Mouse (Mus musculus): Measurements from ENCODE around the gene Epas1. TPM values are rescaled to one million over a fixed set of nuclear protein-coding genes. Genes with fewer than 3 reads are reported as not detected.

The Epas1 gene
- polyA plus RNA-seq, 1 experiment from 2014 or later: 7.2 TPM

GRCm38 (mm10) chr17:86772929-86773588, 19.6 kb downstream of the Epas1 start:
- Histone ChIP-seq H3K27me3 (replicated peaks) (no peaks in the 10 kb centered on the region), H3K9me3 (replicated peaks) (no peaks in the 10 kb centered on the region), H3K9ac (no peak overlapping the region), H3K4me3 (no peak overlapping the region), H3K27ac (ENCODE audit: poor library complexity, severe bottlenecking) (no peak overlapping the region), H3K4me2 (no peak overlapping the region), H3K4me1 (replicated peaks) (peaks cover 34% of the 10 kb centered on the region), H3K36me3 (no peaks in the 10 kb centered on the region)
- 88% methylated on average over 15 of the region's 15 CpGs for WGBS
- no peak for ATAC-seq (ENCODE audit: insufficient number of reproducible peaks, low FRiP score)

- no peak overlapping the region for H3K27ac ChIP-seq (ENCODE audit: poor library complexity, severe bottlenecking)
- ATAC-seq (ENCODE audit: insufficient number of reproducible peaks, low FRiP score): no peak
- no peaks in the 10 kb centered on the region for H3K9me3 ChIP-seq (replicated peaks)
- H3K36me3 ChIP-seq: no peaks in the 10 kb centered on the region
- no peak overlapping the region for H3K4me3 ChIP-seq
- WGBS: 79% methylated on average over 12 of the region's 12 CpGs
- H3K27me3 ChIP-seq (replicated peaks): no peaks in the 10 kb centered on the region
- H3K4me2 ChIP-seq: no peak overlapping the region
- H3K4me1 ChIP-seq (replicated peaks): peaks cover 20% of the 10 kb centered on the region
- no peak overlapping the region for H3K9ac ChIP-seq
Measured at GRCm38 (mm10) chr17:86776538-86776937, 23.0 kb downstream of the Epas1 start.

- ATAC-seq (ENCODE audit: insufficient number of reproducible peaks, low FRiP score): no peak
- WGBS: 89% methylated on average over 6 of the region's 6 CpGs
Measured at GRCm38 (mm10) chr17:86778147-86778546, 24.6 kb downstream of the Epas1 start.

GRCm38 (mm10) chr17:86779191-86780130, 26.0 kb downstream of the Epas1 start:
- H3K27ac ChIP-seq (ENCODE audit: poor library complexity, severe bottlenecking): no peak overlapping the region
- no peak for ATAC-seq (ENCODE audit: insufficient number of reproducible peaks, low FRiP score)
- WGBS: 62% methylated on average over 15 of the region's 15 CpGs

More at GRCm38 (mm10) chr17:86778147-86778546, 24.6 kb downstream of the Epas1 start:
- Histone ChIP-seq H3K27ac (ENCODE audit: poor library complexity, severe bottlenecking) (no peak overlapping the region), H3K27me3 (replicated peaks) (no peaks in the 10 kb centered on the region), H3K9me3 (replicated peaks) (no peaks in the 10 kb centered on the region), H3K4me2 (no peak overlapping the region), H3K4me3 (no peak overlapping the region), H3K4me1 (replicated peaks) (peaks cover 28% of the 10 kb centered on the region), H3K9ac (no peak overlapping the region), H3K36me3 (no peaks in the 10 kb centered on the region)

GRCm38 (mm10) chr17:86780708-86781318, 27.3 kb downstream of the Epas1 start:
- Histone ChIP-seq H3K9ac (no peak overlapping the region), H3K27ac (ENCODE audit: poor library complexity, severe bottlenecking) (no peak overlapping the region), H3K4me1 (replicated peaks) (peaks cover 53% of the 10 kb centered on the region), H3K36me3 (no peaks in the 10 kb centered on the region), H3K4me2 (no peak overlapping the region), H3K27me3 (replicated peaks) (no peaks in the 10 kb centered on the region; the same call in 1 of the 2 replicates), H3K4me3 (no peak overlapping the region), H3K9me3 (replicated peaks) (no peaks in the 10 kb centered on the region)
- 66% methylated on average over 6 of the region's 6 CpGs for WGBS
- ATAC-seq (ENCODE audit: insufficient number of reproducible peaks, low FRiP score): no peak

More at GRCm38 (mm10) chr17:86779191-86780130, 26.0 kb downstream of the Epas1 start:
- Histone ChIP-seq H3K4me2 (no peak overlapping the region), H3K4me3 (no peak overlapping the region), H3K27me3 (replicated peaks) (no peaks in the 10 kb centered on the region), H3K36me3 (no peaks in the 10 kb centered on the region), H3K9me3 (replicated peaks) (no peaks in the 10 kb centered on the region), H3K9ac (no peak overlapping the region), H3K4me1 (replicated peaks) (peaks cover 40% of the 10 kb centered on the region)

- no peaks in the 10 kb centered on the region for H3K36me3 ChIP-seq
- ATAC-seq (ENCODE audit: insufficient number of reproducible peaks, low FRiP score): 0 out of 2 replicates have a peak, but pooled peaks have one; percentile 27
- H3K4me2 ChIP-seq: no peak overlapping the region
- no peaks in the 10 kb centered on the region; the same call in 1 of the 2 replicates for H3K27me3 ChIP-seq (replicated peaks)
- H3K4me3 ChIP-seq: no peak overlapping the region
- peak overlapping the region; percentile 74 for H3K27ac ChIP-seq (ENCODE audit: poor library complexity, severe bottlenecking)
- WGBS: 39% methylated on average over 12 of the region's 12 CpGs
- 0 out of 2 replicates have a peak overlapping the region, but pooled peaks have one; percentile 47 for H3K9ac ChIP-seq
- H3K9me3 ChIP-seq (replicated peaks): no peaks in the 10 kb centered on the region
- H3K4me1 ChIP-seq (replicated peaks): peaks cover 59% of the 10 kb centered on the region
Measured at GRCm38 (mm10) chr17:86781755-86782400, 28.4 kb downstream of the Epas1 start.

- no peak overlapping the region for H3K4me3 ChIP-seq
- no peaks in the 10 kb centered on the region for H3K9me3 ChIP-seq (replicated peaks)
- H3K36me3 ChIP-seq: no peaks in the 10 kb centered on the region
- WGBS: 63% methylated on average over 10 of the region's 10 CpGs
- H3K27ac ChIP-seq (ENCODE audit: poor library complexity, severe bottlenecking): no peak overlapping the region
- ATAC-seq (ENCODE audit: insufficient number of reproducible peaks, low FRiP score): no peak
- no peaks in the 10 kb centered on the region; the same call in 1 of the 2 replicates for H3K27me3 ChIP-seq (replicated peaks)
- H3K4me2 ChIP-seq: no peak overlapping the region
- peaks cover 68% of the 10 kb centered on the region for H3K4me1 ChIP-seq (replicated peaks)
- H3K9ac ChIP-seq: no peak overlapping the region
Measured at GRCm38 (mm10) chr17:86784405-86784977, 31.0 kb downstream of the Epas1 start.

- no peak overlapping the region for H3K4me3 ChIP-seq
- H3K4me1 ChIP-seq (replicated peaks): peaks cover 59% of the 10 kb centered on the region
- H3K36me3 ChIP-seq: no peaks in the 10 kb centered on the region
- H3K27ac ChIP-seq (ENCODE audit: poor library complexity, severe bottlenecking): no peak overlapping the region
- WGBS: 54% methylated on average over 7 of the region's 7 CpGs
- H3K9ac ChIP-seq: no peak overlapping the region
- no peaks in the 10 kb centered on the region for H3K9me3 ChIP-seq (replicated peaks)
- H3K27me3 ChIP-seq (replicated peaks): no peaks in the 10 kb centered on the region; the same call in 1 of the 2 replicates
- no peak overlapping the region for H3K4me2 ChIP-seq
- ATAC-seq (ENCODE audit: insufficient number of reproducible peaks, low FRiP score): no peak
Measured at GRCm38 (mm10) chr17:86785612-86786011, 32.1 kb downstream of the Epas1 start.

- WGBS: 66% methylated on average over 7 of the region's 7 CpGs
- ATAC-seq (ENCODE audit: insufficient number of reproducible peaks, low FRiP score): no peak
- H3K9ac ChIP-seq: no peak overlapping the region
- H3K36me3 ChIP-seq: no peaks in the 10 kb centered on the region
- no peak overlapping the region for H3K4me2 ChIP-seq
- H3K9me3 ChIP-seq (replicated peaks): no peaks in the 10 kb centered on the region
- no peak overlapping the region for H3K27ac ChIP-seq (ENCODE audit: poor library complexity, severe bottlenecking)
- H3K4me1 ChIP-seq (replicated peaks): peaks cover 56% of the 10 kb centered on the region
- H3K4me3 ChIP-seq: no peak overlapping the region
- no peaks in the 10 kb centered on the region; the same call in 1 of the 2 replicates for H3K27me3 ChIP-seq (replicated peaks)
Measured at GRCm38 (mm10) chr17:86786496-86786895, 33.0 kb downstream of the Epas1 start.

GRCm38 (mm10) chr17:86787805-86788204, 34.3 kb downstream of the Epas1 start:
- Histone ChIP-seq H3K4me1 (replicated peaks) (peaks cover 44% of the 10 kb centered on the region), H3K27me3 (replicated peaks) (no peaks in the 10 kb centered on the region; the same call in 1 of the 2 replicates), H3K4me2 (no peak overlapping the region), H3K9me3 (replicated peaks) (no peaks in the 10 kb centered on the region), H3K9ac (no peak overlapping the region), H3K27ac (ENCODE audit: poor library complexity, severe bottlenecking) (no peak overlapping the region), H3K36me3 (no peaks in the 10 kb centered on the region), H3K4me3 (no peak overlapping the region)
- no peak for ATAC-seq (ENCODE audit: insufficient number of reproducible peaks, low FRiP score)
- WGBS: 64% methylated on average over 7 of the region's 7 CpGs

All from heart, embryonic 12.5 days (tissue).